Mouse (Mus musculus) C2C12 (cell line): Measurements from ENCODE around the gene Mcemp1. TPM values are rescaled to one million over a fixed set of nuclear protein-coding genes. Genes with fewer than 3 reads are reported as not detected.

ENCODE experiments used
- H3K27me3 ChIP-seq: one replicate; pipeline ENCODE4 v1.6.1; 2011; ENCODE audit not compliant: control insufficient read depth, insufficient read depth, insufficient read length
- H3K36me3 ChIP-seq: one replicate; pipeline ENCODE4 v1.6.1; 2011; ENCODE audit not compliant: control insufficient read depth, insufficient read depth
- H3K4me3 ChIP-seq: one replicate; pipeline ENCODE4 v1.5.1; 2011; ENCODE audit warnings: mild to moderate bottlenecking, control low read depth; ENCODE audit not compliant: poor library complexity, insufficient read depth, severe bottlenecking
- H3K79me2 ChIP-seq: one replicate; pipeline ENCODE4 v1.6.1; 2011; ENCODE audit not compliant: control insufficient read depth, insufficient read depth
- H3K79me3 ChIP-seq: one replicate; pipeline ENCODE4 v1.6.1; 2011; ENCODE audit warnings: low read depth, control low read depth
- H3ac ChIP-seq: one replicate; pipeline ENCODE3; 2011; ENCODE audit warnings: low read depth; ENCODE audit not compliant: control insufficient read depth, insufficient read length
- CEBPB ChIP-seq: IDR thresholded peaks from one replicate; pipeline ENCODE4 v1.6.1; 2011; ENCODE audit warnings: low read depth, mild to moderate bottlenecking, control low read depth, moderate library complexity
- CTCF ChIP-seq: IDR thresholded peaks from one replicate; pipeline ENCODE4 v1.5.1; 2011; ENCODE audit not compliant: control insufficient read depth, insufficient read depth, insufficient read length
- FOSL1 ChIP-seq: IDR thresholded peaks from one replicate; pipeline ENCODE4 v1.8.0; 2011; ENCODE audit warnings: mild to moderate bottlenecking, low read length; ENCODE audit not compliant: poor library complexity, insufficient read depth, severe bottlenecking
- MAX ChIP-seq: IDR thresholded peaks from one replicate; pipeline ENCODE4 v1.6.1; 2011; ENCODE audit warnings: mild to moderate bottlenecking, control low read depth
- MYOD1 ChIP-seq: IDR thresholded peaks from one replicate; pipeline ENCODE4 v1.6.1; 2011; ENCODE audit warnings: low read depth; ENCODE audit not compliant: control insufficient read depth, insufficient read length
- MYOG ChIP-seq: IDR thresholded peaks from one replicate; pipeline ENCODE4 v1.6.1; 2011; ENCODE audit not compliant: control insufficient read depth, insufficient read length; ENCODE audit errors: extremely low read depth
- USF1 ChIP-seq: IDR thresholded peaks from one replicate; pipeline ENCODE4 v1.6.1; 2011; ENCODE audit warnings: low read depth, mild to moderate bottlenecking, control low read depth, moderate library complexity
- polyA plus RNA-seq: library from polyadenylated mRNA; unstranded; fragments of >200 nt; fragmentation: generic; extraction: Trizol; gene quantifications from one replicate; pipeline ENCODE4 v1.2.1, GENCODE M21; 2012; ENCODE audit warnings: missing spikeins

Gene Mcemp1
- polyA plus RNA-seq, 1 experiment: not detected

GRCm38 (mm10) chr8:3676993-3677579 lies 11.5 kb downstream of the Mcemp1 start:
- TF ChIP-seq CEBPB (no peak), CTCF (no peak), USF1 (no peak), MYOG (no peak), FOSL1 (no peak), MAX (no peak), MYOD1 (no peak)
- peaks cover 26% of the 10 kb centered on the region for H3K79me3 ChIP-seq
- H3K4me3 ChIP-seq: peak overlapping the region; percentile 92
- H3K79me2 ChIP-seq: peaks cover 44% of the 10 kb centered on the region
- H3K27me3 ChIP-seq: no peaks in the 10 kb centered on the region
- peaks cover 29% of the 10 kb centered on the region for H3K36me3 ChIP-seq
- peak overlapping the region; percentile 96 for H3ac ChIP-seq

- H3K36me3 ChIP-seq: peaks cover 29% of the 10 kb centered on the region
- H3K79me3 ChIP-seq: peaks cover 26% of the 10 kb centered on the region
- no peak overlapping the region for H3K4me3 ChIP-seq
These were observed 13.3 kb downstream of the Mcemp1 start for GRCm38 (mm10) chr8:3678831-3679230.

GRCm38 (mm10) chr8:3679236-3679635 lies 13.7 kb downstream of the Mcemp1 start:
- peaks cover 44% of the 10 kb centered on the region for H3K79me2 ChIP-seq
- H3K4me3 ChIP-seq: no peak overlapping the region
- no peak overlapping the region for H3ac ChIP-seq
- peaks cover 26% of the 10 kb centered on the region for H3K79me3 ChIP-seq
- TF ChIP-seq USF1 (no peak), MYOG (no peak)
- H3K27me3 ChIP-seq: no peaks in the 10 kb centered on the region
- H3K36me3 ChIP-seq: peaks cover 29% of the 10 kb centered on the region

More at GRCm38 (mm10) chr8:3678831-3679230, 13.3 kb downstream of the Mcemp1 start:
- Histone ChIP-seq H3K79me2 (peaks cover 44% of the 10 kb centered on the region), H3ac (no peak overlapping the region), H3K27me3 (no peaks in the 10 kb centered on the region)
- TF ChIP-seq MAX: no peak

GRCm38 (mm10) chr8:3679656-3680055 lies 14.1 kb downstream of the Mcemp1 start:
- peaks cover 29% of the 10 kb centered on the region for H3K36me3 ChIP-seq
- no peaks in the 10 kb centered on the region for H3K27me3 ChIP-seq
- peaks cover 26% of the 10 kb centered on the region for H3K79me3 ChIP-seq
- no peak overlapping the region for H3K4me3 ChIP-seq
- TF ChIP-seq FOSL1: no peak
- no peak for TF ChIP-seq MYOD1
- no peak for TF ChIP-seq MAX
- TF ChIP-seq MYOG: no peak
- no peak for TF ChIP-seq CTCF
- no peak for TF ChIP-seq USF1
- no peak for TF ChIP-seq CEBPB
- H3K79me2 ChIP-seq: peaks cover 44% of the 10 kb centered on the region
- H3ac ChIP-seq: no peak overlapping the region

GRCm38 (mm10) chr8:3682435-3682834 lies 16.9 kb downstream of the Mcemp1 start:
- Histone ChIP-seq H3K79me2 (peaks cover 32% of the 10 kb centered on the region), H3K79me3 (peaks cover 16% of the 10 kb centered on the region), H3K27me3 (peaks cover 3% of the 10 kb centered on the region), H3K4me3 (no peak overlapping the region), H3ac (no peak overlapping the region), H3K36me3 (peaks cover 29% of the 10 kb centered on the region)
- TF ChIP-seq MYOD1: no peak
- TF ChIP-seq USF1: no peak
- no peak for TF ChIP-seq CTCF
- no peak for TF ChIP-seq FOSL1
- TF ChIP-seq MYOG: no peak
- TF ChIP-seq CEBPB: no peak
- TF ChIP-seq MAX: no peak

GRCm38 (mm10) chr8:3683408-3684176 lies 18.0 kb downstream of the Mcemp1 start:
- TF ChIP-seq CEBPB: no peak
- TF ChIP-seq MAX: no peak
- no peak for TF ChIP-seq MYOG
- no peak for TF ChIP-seq FOSL1
- Histone ChIP-seq H3K79me3 (peaks cover 5% of the 10 kb centered on the region), H3K4me3 (no peak overlapping the region), H3K79me2 (peaks cover 21% of the 10 kb centered on the region), H3K36me3 (peaks cover 29% of the 10 kb centered on the region), H3K27me3 (peaks cover 3% of the 10 kb centered on the region), H3ac (no peak overlapping the region)
